Mouse (Mus musculus) left cerebral cortex, adult 9 months (tissue): ENCODE data around the gene Fzr1.

Source experiments
- DNase-seq, 2 experiments: peaks; one replicate each; pipeline ENCODE4 v3.0.0; 2022; ENCODE audit warnings: low spot score in 2 of 2

Gene Fzr1

DNA sequence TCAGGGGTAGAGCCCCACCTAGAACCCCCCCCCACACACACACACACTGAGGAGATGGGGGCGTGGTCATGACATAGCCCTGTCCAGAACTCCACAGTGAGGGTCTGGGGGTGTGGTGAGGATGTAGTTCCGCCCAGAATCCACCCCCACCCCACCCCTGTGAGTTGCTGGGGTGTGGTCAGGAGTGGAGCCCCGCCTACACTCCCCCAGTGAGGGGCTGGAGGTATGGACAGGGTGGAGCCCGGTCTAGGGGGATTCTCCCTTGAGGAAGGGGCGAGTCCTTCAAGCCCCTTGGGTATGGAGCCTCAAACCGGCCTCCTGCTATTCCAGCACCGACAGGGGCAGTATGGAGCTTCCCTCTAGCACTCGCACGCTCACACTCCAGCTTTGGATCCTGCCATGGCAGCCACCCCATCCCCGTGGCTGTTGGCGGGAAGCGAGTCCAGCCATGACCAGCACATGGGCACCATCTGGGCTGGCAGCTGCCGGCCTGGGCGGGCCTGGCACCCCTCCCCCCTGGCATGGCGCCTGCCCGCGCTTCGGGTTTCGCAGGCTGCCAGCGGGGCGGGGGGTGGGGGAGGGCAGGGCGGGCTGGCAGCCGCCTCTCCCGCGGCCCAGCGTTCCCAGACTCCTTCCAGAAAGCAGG is 38.4 kb upstream of the Fzr1 start:
- peak in 1 of 2 experiments; percentile 90 for DNase-seq

DNA sequence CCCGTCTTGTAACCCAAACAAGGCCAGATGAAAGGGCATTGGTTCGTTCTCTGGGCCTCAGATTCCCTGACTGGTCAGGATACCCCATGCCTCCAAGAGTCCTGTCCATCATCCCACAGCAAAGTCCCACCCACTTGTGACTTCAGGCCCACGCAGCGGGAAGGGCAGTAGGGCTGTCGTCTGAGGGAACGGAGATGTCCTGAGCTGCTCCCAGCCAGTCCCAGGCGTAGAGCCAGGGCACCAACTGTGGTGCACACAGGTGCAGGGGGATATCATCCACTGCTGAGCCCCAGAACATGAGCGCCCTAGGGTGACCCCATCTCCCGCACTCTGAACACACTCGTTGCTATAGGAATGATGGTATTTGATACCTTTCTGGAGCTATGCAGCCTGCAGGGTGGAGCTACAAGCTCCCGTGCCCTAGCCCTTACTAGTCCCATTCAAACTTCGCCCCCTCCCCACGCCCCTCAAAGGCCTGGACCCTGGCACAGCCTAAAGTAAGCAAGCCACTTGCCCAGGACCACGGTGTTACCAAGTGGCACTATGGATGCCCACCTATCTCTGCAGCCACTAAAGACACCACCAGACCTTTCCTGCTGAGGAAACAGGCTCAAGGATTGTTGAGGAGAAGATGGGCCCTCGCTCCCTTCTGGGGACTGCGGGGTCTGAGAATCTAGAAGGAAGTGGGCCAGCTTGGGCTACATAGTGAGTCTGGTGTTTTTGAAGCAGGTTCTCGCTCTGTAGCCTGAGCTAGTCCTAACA is 37.4 kb upstream of the Fzr1 start:
- DNase-seq = no peak

DNA sequence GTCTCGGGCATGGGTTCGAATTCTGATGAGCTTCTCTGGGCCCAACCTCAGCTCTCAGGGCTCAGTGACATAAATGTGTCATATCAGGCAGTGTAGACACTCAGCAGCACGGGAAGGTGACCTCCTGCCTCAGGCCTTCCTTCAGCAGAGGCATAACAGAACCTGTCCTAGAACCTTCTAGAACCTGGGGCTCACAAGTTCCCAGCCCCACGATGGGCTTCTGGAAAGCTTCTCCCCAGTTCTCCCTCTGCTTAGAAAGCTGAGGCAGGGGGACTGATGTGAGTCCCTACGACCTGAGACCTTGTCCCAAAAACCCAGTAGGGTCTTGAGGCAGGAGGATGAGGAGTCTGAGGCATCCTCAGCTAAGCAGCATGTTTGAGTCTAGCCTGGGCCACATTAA is 36.8 kb upstream of the Fzr1 start:
- DNase-seq = no peak

DNA sequence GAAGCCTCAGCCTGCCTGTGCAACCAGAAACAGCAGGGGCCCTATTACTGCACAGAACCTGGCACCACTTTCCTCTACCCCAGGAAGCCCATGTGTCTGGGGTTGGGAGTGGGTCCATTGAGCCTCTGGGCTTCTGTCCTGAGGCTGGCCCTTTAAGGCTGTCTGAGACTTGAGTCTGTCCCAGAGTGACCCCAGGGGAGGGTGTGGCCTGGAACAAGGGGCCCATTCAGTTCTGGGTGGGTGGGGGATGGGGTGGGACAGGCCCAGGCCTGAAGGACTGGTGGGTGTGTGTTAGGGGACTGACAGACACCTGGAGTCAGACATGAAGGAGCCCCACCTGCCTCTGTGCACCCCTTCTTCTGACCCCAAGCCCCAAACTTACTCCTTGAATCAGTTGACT is 36.4 kb upstream of the Fzr1 start:
- DNase-seq = no peak

DNA sequence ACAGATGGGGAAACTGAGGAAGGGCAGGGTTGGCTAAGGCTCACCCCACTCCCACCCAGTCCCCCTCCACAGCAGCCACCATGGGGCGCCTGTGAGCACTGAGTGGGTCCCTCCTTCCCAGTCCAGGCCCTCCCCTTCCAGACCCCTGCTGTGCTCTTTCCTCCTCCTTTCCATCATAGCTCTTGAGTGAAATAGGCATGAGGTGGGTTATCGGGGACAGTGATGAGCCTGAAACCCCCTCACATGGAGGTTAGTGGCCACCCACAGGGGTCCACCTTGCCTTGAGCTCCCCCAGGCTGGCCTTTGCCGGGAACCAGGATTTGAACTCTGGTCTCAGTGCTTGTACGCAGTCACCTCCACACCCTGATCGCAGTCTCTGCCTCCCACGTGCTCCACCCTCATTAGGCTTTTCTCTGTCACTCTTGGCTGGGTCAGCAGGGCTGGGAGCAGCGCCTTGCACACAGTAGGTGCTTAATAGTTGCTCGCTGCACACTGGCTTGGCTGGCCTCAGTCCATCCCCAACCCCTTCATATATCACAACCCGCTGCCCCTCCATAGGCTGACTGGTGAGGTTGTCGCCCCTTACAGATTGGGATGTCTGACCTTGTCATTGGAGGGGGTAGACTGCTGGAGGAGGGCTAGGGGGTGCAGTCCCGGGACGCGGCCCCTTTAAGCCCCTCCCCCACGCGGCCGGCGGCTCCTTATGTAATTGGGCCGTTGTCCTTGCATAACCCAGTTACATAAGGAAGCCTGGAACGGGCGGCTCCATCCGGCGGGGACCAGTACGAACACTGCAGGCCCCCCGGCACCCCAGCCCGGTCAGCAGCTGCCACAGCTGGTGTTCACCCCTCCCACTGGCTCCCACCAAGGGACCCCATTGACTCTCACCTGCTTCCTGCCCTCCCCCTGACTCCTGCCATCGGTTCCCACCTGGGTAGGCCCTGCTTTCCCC is 35.3 kb upstream of the Fzr1 start:
- DNase-seq = peak in 1 of 2 experiments; percentile 81

DNA sequence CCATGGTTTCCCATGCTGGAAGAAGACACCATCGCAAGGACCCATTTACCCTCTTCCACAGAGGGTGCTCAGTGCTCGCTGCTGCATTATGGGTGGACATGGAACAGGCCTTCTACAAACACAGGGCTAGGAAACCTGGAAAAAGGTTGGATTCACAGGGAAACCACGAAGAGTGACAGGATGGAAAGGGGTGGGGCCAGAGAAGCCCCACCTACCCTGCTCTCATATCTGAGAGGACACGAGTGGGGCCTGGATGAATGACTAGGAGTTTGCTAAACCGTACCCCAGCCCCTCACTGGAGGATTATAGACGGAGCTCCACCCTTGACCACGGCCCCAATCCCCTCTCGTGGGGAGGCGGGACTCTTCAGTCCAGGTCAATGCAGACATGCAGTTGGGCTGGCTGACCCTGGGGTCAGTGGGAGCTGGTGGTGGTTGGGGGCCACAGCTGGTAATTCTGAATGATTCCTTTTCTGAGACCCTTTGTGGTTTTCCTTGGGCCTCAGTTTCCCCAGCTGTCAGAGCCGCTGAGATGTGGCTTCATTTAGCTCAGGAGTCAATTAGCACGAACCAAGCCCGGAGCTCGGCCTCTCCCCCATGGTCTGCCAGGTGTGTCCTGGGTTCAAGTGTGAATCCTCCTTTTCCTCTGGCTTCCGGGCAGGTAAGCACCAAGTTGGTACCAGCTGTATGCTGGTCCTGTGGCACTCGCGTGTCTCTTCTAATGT is 34.4 kb upstream of the Fzr1 start:
- DNase-seq = no peak

DNA sequence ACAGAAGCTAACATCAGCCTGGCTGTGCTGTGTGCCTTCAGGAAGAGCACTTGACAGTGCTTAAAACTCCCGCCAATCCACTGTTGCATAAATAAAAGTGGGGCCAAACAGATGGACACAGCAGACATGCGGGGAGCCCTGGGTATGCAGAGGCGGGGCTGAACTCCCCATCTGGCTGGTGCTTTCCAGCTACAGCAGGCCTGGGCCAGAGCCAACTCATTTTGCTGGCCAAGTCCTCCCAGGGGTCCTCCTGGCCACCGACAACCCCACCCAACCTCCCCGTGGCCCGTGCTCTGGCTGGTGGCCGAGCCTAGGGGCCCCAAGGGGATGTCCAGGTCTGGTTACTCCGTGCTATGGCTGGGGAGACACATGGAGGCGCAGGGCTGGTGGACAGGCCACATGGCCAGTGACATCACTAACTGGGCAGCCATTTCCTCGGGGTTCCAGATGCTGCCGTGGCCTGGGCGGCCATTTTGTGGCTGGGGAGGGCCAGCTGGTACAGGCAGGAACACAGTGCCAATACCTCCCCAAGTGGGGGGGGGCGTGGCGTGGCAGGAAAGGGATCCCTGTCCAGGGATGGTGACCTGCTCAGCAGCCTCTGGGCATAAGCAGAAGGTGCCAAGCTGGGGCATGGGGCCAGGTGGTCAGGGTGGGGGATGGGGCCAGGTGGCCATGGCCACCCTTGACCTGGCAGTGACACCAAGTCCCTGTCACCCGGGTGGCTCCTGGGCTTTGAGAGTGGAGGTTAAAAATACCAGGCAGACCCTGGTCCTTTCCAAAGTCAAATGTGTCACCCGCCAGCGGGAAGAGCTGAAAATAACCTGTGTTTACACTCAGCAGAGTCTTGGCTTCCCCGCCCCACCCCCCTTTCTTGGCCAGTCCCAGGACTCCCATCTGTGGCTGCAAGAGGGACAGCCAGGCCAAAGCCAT is 33.4 kb upstream of the Fzr1 start:
- peak in 1 of 2 experiments; percentile 79 for DNase-seq

DNA sequence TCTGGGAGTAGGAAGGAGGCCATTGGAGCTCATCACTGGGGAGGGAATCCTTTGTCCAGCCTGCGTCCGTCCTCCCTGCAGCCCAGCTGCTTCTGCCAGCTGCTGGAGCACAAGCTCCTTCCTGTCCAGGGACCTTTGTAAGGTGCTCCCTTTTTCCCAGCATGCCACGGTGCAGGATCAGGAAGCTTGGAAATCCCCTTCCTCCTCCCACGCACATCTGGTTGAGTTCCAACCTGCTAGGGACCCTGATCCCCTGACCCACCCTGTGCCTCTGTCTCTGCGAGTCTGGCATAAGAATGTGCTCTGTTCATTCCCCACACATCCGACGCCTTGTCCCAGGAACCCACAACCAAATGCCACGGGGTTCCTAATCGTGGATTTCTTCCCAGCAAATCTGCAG is 32.7 kb upstream of the Fzr1 start:
- DNase-seq = no peak

DNA sequence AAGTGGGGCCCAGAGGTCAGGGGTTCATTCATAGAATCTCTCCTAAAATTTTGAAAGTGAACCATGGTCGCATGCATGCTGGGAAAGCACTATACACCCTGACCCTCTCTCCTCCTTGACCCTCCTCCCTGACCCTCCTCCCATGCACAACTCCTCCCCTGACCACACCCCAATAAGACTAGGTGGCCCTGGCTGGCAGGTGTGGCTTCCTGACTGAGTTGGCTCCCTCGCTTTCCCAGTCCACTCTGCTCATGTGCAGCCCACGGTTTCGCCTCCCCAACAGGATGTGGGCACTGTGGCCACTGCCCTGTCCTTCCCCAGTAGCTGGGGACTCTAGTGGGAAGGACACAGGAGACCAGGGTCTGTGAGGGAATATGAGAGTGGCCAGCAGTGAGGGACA is 32.0 kb upstream of the Fzr1 start:
- no peak for DNase-seq

DNA sequence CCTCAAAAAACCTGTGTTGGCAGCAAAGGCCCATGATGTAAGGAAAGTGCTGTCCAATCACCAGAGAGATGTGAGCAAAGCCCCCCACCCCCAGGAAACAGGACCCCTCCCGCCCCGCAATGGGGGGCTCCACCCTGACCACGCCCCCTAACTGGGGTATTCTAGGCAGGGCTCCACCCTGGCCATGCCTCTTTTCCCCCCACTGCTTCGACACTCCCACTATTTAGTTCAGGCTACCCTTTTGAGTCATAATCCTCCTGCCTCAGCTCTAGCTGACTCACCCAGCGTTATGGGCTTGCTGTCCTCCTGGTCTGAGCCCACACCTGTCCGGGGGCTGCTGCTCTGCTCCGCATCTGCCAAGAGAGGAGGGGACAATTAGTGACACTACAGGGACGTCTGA is 31.0 kb upstream of the Fzr1 start:
- no peak for DNase-seq

DNA sequence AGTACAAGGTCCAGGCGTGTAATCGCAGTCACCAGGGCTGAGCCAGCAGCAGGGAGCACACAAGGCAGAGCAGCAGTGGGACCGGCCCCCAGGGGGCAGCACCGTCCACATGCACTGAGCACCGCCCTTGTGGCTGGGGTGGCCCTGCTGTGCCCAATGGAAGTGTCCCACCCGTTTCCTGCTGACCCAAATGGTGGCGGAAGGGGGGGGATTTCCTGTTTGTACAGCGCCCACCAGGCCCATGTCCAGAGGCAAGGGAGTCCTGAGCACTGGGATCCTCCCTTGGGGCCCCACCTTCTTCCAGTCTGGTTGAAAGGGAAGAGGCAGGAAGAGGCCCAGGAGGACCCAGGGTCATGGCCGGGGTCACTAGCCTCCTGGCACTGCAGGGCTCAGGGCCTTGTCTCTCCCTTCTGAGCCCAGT is 30.6 kb upstream of the Fzr1 start:
- DNase-seq = peak in 1 of 2 experiments; percentile 70

DNA sequence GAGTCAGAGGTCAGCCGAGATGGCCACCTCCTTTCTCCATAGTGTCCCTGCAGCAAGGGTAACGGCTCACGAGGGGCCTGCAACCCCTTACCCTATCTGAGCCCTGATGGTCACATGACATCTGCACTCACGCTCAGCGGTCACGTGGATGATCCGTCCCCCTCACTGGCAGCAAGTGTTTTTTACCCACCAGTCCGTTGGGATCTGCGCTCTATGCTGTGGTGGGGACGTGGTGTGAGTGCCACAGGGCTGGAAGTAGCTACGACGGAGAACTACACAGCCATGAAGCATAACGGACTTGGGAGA is 30.1 kb upstream of the Fzr1 start:
- DNase-seq = no peak

DNA sequence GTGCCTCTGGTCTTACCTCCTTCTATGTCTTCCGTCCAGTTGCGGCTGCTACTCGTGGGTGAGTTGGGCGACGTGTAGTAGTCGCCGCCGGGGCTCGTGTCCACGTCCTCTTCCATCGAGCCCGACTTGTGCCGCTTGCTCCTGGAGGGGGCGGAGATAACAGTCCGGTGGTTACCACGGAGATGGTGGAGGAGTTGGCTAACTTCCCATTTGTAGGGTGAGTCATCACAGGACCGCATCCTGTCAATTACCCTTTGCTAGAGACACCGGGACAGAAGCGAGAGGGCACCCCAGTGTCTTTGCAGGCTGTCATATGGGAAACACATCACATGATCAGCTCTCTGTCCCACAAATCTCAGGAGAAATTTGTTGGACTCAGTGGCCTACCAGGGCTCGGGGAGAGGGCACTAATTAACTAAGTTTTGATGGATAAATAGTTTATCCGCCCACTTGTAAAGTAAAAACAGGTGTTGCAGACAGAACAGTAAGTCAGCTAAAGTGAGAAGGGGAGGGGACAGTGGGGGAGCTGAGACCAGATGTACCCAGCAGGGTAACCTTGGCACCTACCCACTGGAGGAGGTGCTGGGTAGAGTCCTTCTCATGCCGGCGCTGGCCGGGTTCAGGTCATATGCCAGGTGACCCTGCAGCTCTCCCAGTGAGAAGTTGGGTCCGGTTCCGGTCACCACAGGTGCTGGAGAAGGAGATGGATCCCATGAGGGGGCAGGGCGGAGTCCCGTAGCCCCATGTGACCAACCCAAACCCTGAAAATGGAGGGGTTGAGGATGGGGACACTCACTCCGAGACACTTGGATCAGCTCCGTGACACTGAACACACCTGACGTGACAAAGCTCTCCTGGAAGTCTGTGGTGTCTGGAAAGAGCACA is 29.5 kb upstream of the Fzr1 start:
- DNase-seq = peak in 1 of 2 experiments; percentile 86

DNA sequence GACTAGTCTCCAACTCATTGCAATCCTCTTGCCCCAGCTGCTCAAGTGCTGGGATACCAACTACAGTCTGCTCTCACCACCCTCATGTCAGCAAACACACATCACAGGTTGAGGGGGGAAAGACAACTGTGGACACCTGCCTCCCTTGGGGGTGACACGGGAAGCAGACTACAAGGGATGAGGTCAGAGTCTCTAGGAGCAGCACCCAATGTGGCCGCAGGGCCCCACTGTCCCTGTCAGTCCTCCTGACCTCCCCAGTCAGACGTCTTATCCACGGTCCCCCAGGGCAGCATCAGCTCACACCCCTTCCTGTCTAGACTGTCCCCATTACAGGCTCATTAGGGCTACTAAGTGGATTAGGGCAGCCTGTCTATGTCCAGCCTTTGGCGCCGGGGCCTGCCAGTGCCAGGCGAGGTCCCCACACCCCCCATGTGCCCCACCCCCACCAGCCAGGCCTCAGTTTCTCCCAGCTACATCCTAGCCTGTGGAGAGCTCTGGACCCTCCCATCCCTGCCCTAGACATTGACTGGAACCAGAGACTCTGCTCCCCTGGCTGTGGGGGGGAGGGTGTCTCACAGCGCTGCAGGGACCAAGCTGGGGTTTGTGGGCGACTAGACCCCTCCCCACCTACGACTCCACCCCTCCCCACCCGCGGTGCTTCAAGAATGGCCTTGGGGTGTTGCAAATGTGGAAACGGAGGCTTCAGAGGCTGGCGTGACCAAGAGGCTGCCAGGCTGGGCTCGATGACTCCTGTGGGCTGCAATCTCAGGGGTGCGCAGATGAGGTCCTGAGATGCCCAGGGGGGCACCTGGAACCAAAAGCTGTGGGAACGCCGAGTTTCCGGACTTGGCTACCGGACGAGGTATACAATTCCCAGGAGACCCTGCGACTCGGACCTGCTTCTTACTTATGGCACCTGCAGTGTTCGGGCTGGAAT is 28.5 kb upstream of the Fzr1 start:
- DNase-seq = no peak

DNA sequence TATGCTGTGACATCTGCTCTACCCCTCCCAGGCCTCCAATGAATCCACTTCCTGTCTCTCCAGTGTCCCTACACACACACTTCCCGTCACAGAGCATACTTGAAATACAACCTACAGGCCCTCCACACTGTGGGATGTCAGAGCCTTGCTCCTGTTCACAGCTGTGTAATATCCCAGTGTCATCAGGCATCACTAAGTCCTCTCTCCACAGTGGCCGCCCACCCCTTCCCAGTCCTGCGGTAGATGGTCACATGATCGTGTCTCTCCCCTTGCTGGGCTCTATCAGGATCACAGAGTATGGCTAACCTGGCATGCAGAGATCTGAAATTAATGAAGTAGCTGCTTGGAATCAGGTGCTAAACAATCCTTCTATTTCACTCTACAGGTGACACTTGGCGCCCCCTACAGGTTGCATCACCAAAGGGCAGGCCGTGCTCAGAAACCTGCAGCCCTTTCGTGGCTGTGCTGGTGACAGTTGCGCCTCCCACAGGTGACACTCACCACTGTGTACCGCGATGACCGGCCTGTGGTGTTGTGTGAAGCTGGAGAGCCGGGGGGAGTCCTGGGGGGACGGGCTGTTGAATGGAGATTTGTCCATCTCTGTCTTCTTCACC is 27.4 kb upstream of the Fzr1 start:
- peak in 1 of 2 experiments; percentile 71 for DNase-seq

DNA sequence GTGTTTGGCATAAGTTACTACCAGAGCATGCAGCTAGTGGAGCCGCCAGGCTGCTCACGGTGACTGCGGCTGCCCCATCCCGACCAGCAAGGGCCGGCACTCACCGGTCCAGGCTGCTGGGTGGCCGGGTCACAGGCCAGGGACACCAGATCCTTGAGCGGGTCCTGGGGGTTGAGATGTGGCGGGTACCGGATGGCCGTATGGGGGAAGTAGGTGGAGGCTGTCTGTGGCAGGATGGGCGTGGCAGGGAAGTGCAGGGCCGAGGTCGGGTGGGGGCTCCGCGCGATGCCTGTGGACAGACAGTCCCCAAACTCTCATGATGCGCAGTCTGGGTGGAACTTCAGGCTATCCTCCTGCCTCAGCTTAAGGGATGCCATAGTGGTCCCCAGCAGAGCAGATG is 26.4 kb upstream of the Fzr1 start:
- no peak for DNase-seq

DNA sequence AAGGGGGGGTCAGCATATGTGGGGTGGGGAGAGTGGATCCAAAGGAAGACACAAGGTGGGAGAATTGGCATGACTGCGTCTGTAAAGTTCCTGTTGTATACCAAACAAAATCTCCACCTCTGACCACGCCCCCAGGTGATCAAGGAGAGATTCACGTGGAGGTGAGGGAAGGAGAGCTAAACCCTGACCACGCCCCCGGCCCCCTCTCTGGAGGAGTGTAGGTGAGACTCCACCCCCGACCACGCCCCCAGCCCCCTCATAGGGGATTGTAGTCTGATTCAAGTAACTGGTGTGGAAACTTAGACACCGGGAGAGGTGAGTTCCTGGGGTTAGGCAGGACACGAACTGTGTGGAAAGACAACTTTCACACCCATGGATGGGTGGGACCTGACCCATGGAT is 25.8 kb upstream of the Fzr1 start:
- no peak for DNase-seq

DNA sequence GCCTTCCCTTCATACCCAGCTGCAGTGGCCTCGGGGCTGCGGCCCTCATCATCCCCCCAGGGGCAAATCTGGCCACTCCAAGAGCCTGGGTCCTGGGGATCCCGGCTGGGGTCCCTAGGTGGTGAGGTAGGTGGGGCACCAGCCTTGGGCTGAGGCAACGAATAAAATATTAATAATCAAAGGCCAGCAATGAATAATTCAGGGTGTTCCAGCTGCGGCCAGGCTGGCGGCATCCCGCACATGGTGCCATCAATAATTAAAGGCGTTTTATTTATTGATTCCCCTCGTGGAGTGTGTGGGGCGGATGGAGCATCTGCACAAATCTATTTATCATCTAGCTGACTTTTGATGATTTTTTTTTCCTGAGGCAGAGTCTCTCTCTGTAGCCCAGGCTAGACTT is 25.2 kb upstream of the Fzr1 start:
- no peak for DNase-seq
